Mouse (Mus musculus) heart, embryonic 10.5 days (tissue): ENCODE measurements around the gene Rpl15. TPM values are rescaled to one million over a fixed set of nuclear protein-coding genes. Genes with fewer than 3 reads are reported as not detected.
"Not testable (repeated sequence)": the region's sequence is repeated elsewhere in the genome, so short reads cannot be mapped to it uniquely, and the experiment has no call there.

Experiments
- DNase-seq: peaks from one replicate; pipeline ENCODE4 v3.0.0-alpha.2; 2017; ENCODE audit warnings: low spot score
- H3K27ac ChIP-seq: fragments of 300-500 bp; sonication (generic); 2 replicates; pipeline ENCODE4 v1.5.1; 2016; ENCODE audit warnings: mild to moderate bottlenecking
- H3K27me3 ChIP-seq: fragments of 300-500 bp; sonication (generic); 2 replicates; pipeline ENCODE4 v1.6.1; 2016; ENCODE audit warnings: mild to moderate bottlenecking; ENCODE audit not compliant: poor library complexity, insufficient read depth, severe bottlenecking
- H3K36me3 ChIP-seq: fragments of 300-500 bp; sonication (generic); 2 replicates; pipeline ENCODE4 v1.6.1; 2016; ENCODE audit warnings: mild to moderate bottlenecking, moderate library complexity
- H3K4me1 ChIP-seq: fragments of 300-500 bp; sonication (generic); 2 replicates; pipeline ENCODE4 v1.6.1; 2016; ENCODE audit warnings: mild to moderate bottlenecking
- H3K4me3 ChIP-seq: fragments of 300-500 bp; sonication (generic); 2 replicates; pipeline ENCODE4 v1.5.1; 2016; ENCODE audit warnings: mild to moderate bottlenecking, moderate library complexity
- H3K9me3 ChIP-seq: fragments of 300-500 bp; sonication (generic); 2 replicates; pipeline ENCODE4 v1.6.1; 2016; ENCODE audit warnings: mild to moderate bottlenecking, moderate library complexity
- WGBS: fragments of 180-500 bp; shearing (Covaris S2); methylation state at CpG from one replicate; pipeline ENCODE4 v1.1.7; 2016; 5-methylcytosine and 5-hydroxymethylcytosine counted together
- polyA plus RNA-seq: library from polyadenylated mRNA; unstranded; fragments of >200 nt; fragmentation: Nextera tagmentation; extraction: Ambion mirVana; gene quantifications from 2 replicates; pipeline ENCODE4 v1.2.1, GENCODE M21; 2016

Gene Rpl15
- polyA plus RNA-seq, 1 experiment from 2014 or later: 406 TPM

- Histone ChIP-seq H3K4me1 (peaks cover 13% of the 10 kb centered on the region; the same call in 1 of the 2 replicates), H3K4me3 (peak overlapping the region; percentile 83), H3K27me3 (no peaks in the 10 kb centered on the region), H3K36me3 (no peaks in the 10 kb centered on the region), H3K27ac (peak overlapping the region; percentile 90), H3K9me3 (no peaks in the 10 kb centered on the region)
- DNase-seq: peak; percentile 96
- WGBS: under 1% methylated on average over 68 of the region's 71 CpGs
Measured at GRCm38 (mm10) chr14:18238131-18238749, 33.0 kb downstream of the Rpl15 start.

- DNase-seq: no peak
- H3K4me3 ChIP-seq: peak overlapping the region; percentile 83
- H3K27me3 ChIP-seq: no peaks in the 10 kb centered on the region
- no peaks in the 10 kb centered on the region for H3K9me3 ChIP-seq
- 74% methylated on average over 4 of the region's 4 CpGs for WGBS
- H3K36me3 ChIP-seq: no peaks in the 10 kb centered on the region
- H3K4me1 ChIP-seq: peaks cover 18% of the 10 kb centered on the region; the same call in 1 of the 2 replicates
- H3K27ac ChIP-seq: peak overlapping the region; percentile 90; the same call in 1 of the 2 replicates
Measured at GRCm38 (mm10) chr14:18237381-18237780, 33.8 kb downstream of the Rpl15 start.

DNA sequence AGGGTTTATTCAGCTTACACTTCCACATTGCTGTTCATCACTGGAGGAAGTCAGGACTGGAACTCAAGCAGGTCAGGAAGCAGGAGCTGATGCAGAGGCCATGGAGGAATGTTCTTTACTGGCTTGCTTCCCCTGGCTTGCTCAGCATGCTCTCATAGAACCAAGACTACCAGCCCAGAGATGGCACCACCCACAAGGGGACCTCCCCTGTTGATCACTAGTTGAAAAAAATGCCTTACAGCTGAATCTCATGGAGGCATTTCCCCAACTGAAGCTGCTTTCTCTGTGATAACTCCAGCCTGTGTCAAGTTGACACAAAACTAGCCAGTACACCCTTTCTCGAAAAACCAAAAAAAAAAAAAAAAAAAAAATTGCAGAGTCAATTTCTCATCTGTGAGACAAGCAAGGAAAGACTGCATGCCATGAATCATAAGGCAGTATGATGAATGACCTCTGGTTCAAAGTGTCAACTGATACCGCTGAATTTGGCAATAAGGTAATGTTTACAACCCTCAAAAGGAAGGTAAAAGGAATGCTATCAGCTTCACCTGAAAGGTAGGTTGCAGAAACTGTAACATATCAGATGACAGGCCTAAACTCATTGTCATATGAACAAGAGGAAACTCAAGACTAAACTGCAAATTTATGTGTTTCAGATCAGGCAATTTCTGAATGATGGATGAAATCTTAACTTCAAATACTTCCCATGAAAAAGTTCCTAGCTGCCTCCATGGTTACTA is 34.5 kb downstream of the Rpl15 start:
- H3K4me3 ChIP-seq, H3K27me3 ChIP-seq: not testable (repeated sequence)
- 96% methylated on average over 2 of the region's 2 CpGs for WGBS

GRCm38 (mm10) chr14:18233981-18234960 is 36.9 kb downstream of the Rpl15 start:
- 34% methylated on average over 5 of the region's 5 CpGs for WGBS
- H3K27me3 ChIP-seq: no peaks in the 10 kb centered on the region
- peak overlapping the region; percentile 27; the same call in 1 of the 2 replicates for H3K4me3 ChIP-seq
- DNase-seq: no peak
- peak overlapping the region; percentile 87 for H3K27ac ChIP-seq
- H3K9me3 ChIP-seq: no peaks in the 10 kb centered on the region
- H3K4me1 ChIP-seq: peaks cover 18% of the 10 kb centered on the region; the same call in 1 of the 2 replicates
- no peaks in the 10 kb centered on the region for H3K36me3 ChIP-seq

More for the DNA sequence above, 34.5 kb downstream of the Rpl15 start:
- peaks cover 18% of the 10 kb centered on the region; the same call in 1 of the 2 replicates for H3K4me1 ChIP-seq
- not testable (repeated sequence) for DNase-seq, H3K36me3 ChIP-seq, H3K9me3 ChIP-seq, H3K27ac ChIP-seq

GRCm38 (mm10) chr14:18233076-18233475 is 38.1 kb downstream of the Rpl15 start:
- WGBS: 70% methylated on average over 2 of the region's 2 CpGs
- H3K27me3 ChIP-seq: no peaks in the 10 kb centered on the region
- no peak for DNase-seq
- no peaks in the 10 kb centered on the region for H3K36me3 ChIP-seq
- no peaks in the 10 kb centered on the region for H3K9me3 ChIP-seq
- 0 out of 2 replicates have a peak overlapping the region, but pooled peaks have one; percentile 87 for H3K27ac ChIP-seq
- H3K4me3 ChIP-seq: no peak overlapping the region
- peaks cover 18% of the 10 kb centered on the region; the same call in 1 of the 2 replicates for H3K4me1 ChIP-seq

DNA sequence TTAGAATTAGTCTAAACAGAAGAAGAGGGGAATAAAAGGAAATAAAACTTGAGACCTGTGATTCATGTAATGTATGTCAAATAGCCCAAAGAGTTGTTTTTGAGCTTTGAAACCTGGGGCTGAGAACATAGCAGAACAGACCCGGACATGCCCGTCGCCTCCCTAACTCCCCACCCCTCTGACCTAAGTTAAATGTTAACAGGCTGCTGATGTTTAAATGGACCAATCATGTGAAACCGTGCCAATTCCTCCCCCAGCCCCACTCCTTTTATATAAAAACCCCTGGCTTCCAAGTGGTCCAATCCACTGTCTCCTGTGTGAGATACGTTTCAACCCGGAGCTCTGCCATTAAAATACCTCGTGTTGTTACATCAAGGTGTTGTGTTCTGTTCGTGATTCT is 39.3 kb downstream of the Rpl15 start:
- not testable (repeated sequence) for H3K27me3 ChIP-seq, H3K9me3 ChIP-seq, H3K4me3 ChIP-seq, H3K27ac ChIP-seq, DNase-seq, H3K36me3 ChIP-seq
- peaks cover 18% of the 10 kb centered on the region; the same call in 1 of the 2 replicates for H3K4me1 ChIP-seq
- 91% methylated on average over 8 of the region's 8 CpGs for WGBS

DNA sequence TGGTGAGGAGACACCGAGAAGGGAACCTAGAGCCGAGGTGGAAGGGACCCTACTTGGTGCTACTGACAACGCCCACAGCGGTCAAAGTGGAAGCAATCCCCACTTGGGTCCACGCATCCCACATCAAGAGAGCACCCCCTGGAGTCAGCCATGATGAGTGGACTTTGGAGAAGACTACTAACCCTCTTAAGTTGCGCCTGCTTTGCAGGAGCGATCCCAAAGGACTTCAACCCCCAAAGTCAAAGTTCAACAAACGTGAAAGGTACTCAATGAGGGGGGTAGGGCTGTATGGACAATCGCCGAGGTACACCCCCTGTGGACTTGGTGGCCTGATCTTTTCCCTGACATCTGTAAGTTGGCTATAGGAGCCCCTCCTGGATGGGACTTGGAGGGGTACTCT is 41.4 kb downstream of the Rpl15 start:
- H3K9me3 ChIP-seq, H3K36me3 ChIP-seq, DNase-seq, H3K27me3 ChIP-seq, H3K4me3 ChIP-seq, H3K27ac ChIP-seq: not testable (repeated sequence)
- 90% methylated on average over 10 of the region's 10 CpGs for WGBS
- H3K4me1 ChIP-seq: peaks cover 13% of the 10 kb centered on the region; the same call in 1 of the 2 replicates

- not testable (repeated sequence) for H3K9me3 ChIP-seq, H3K36me3 ChIP-seq, H3K27me3 ChIP-seq, H3K4me1 ChIP-seq, H3K4me3 ChIP-seq, H3K27ac ChIP-seq, DNase-seq
- 86% methylated on average over 11 of the region's 11 CpGs for WGBS
Measured at GRCm38 (mm10) chr14:18226181-18226580, 45.0 kb downstream of the Rpl15 start.

GRCm38 (mm10) chr14:18225431-18225830 is 45.8 kb downstream of the Rpl15 start:
- H3K4me3 ChIP-seq, H3K36me3 ChIP-seq: not testable (repeated sequence)

GRCm38 (mm10) chr14:18221977-18222376 is 49.2 kb downstream of the Rpl15 start:
- Histone ChIP-seq H3K4me1 (no peaks in the 10 kb centered on the region), H3K4me3 (no peak overlapping the region), H3K27ac (no peak overlapping the region), H3K27me3 (no peaks in the 10 kb centered on the region), H3K9me3 (no peaks in the 10 kb centered on the region), H3K36me3 (no peaks in the 10 kb centered on the region)
- WGBS: 71% methylated on average over 6 of the region's 6 CpGs
- no peak for DNase-seq

More at GRCm38 (mm10) chr14:18225431-18225830, 45.8 kb downstream of the Rpl15 start:
- DNase-seq, H3K4me1 ChIP-seq, H3K27ac ChIP-seq, H3K9me3 ChIP-seq, H3K27me3 ChIP-seq: not testable (repeated sequence)
- WGBS: 92% methylated on average over 11 of the region's 11 CpGs
